Mouse (Mus musculus): Measurements from ENCODE around the gene Tulp3. TPM values are rescaled to one million over a fixed set of nuclear protein-coding genes. Genes with fewer than 3 reads are reported as not detected.

The Tulp3 gene
- total RNA-seq, 2 experiments from 2014 or later = 0.84 to 3.0 TPM

Other genes starting within 250 kb of the Tulp3 start
- gene Tspan9, start 212.3 kb downstream of the Tulp3 start, total RNA-seq (2015; ENCODE audit: low replicate concordance) = not detected in 2 replicates
- 0.39 TPM in 1 of 2 replicates, not detected in the other for gene Tspan9, start 212.3 kb downstream of the Tulp3 start, total RNA-seq (2017; ENCODE audit: low replicate concordance)
- not detected in 2 replicates for gene Tead4, start 55.0 kb downstream of the Tulp3 start, total RNA-seq (2015; ENCODE audit: low replicate concordance)
- gene Tead4, start 55.0 kb downstream of the Tulp3 start, total RNA-seq (2017; ENCODE audit: low replicate concordance) = not detected in 2 replicates
- gene Rhno1, start 7.1 kb upstream of the Tulp3 start, total RNA-seq (2015; ENCODE audit: low replicate concordance) = 141 and 176 TPM in 2 replicates
- 147 and 174 TPM in 2 replicates for gene Rhno1, start 7.1 kb upstream of the Tulp3 start, total RNA-seq (2017; ENCODE audit: low replicate concordance)
- gene Foxm1, start 7.1 kb upstream of the Tulp3 start, total RNA-seq (2015; ENCODE audit: low replicate concordance) = 131 and 194 TPM in 2 replicates
- 90.5 and 96.5 TPM in 2 replicates for gene Foxm1, start 7.1 kb upstream of the Tulp3 start, total RNA-seq (2017; ENCODE audit: low replicate concordance)
- gene Tex52, start 19.6 kb upstream of the Tulp3 start, total RNA-seq (2015; ENCODE audit: low replicate concordance) = not detected in 2 replicates
- gene Tex52, start 19.6 kb upstream of the Tulp3 start, total RNA-seq (2017; ENCODE audit: low replicate concordance) = 1.9 and 6.4 TPM in 2 replicates
- gene Gm44596, start 19.7 kb upstream of the Tulp3 start, total RNA-seq (2015; ENCODE audit: low replicate concordance) = not detected in 2 replicates
- gene Gm44596, start 19.7 kb upstream of the Tulp3 start, total RNA-seq (2017; ENCODE audit: low replicate concordance) = not detected in 2 replicates
- not detected in 2 replicates for gene Nrip2, start 43.4 kb upstream of the Tulp3 start, total RNA-seq (2015; ENCODE audit: low replicate concordance)
- gene Nrip2, start 43.4 kb upstream of the Tulp3 start, total RNA-seq (2017; ENCODE audit: low replicate concordance) = not detected in 2 replicates
- 3.6 and 37.3 TPM in 2 replicates for gene Itfg2, start 69.1 kb upstream of the Tulp3 start, total RNA-seq (2015; ENCODE audit: low replicate concordance)
- 5.9 and 19.5 TPM in 2 replicates for gene Itfg2, start 69.1 kb upstream of the Tulp3 start, total RNA-seq (2017; ENCODE audit: low replicate concordance)
- 18.0 and 23.5 TPM in 2 replicates for gene Fkbp4, start 82.8 kb upstream of the Tulp3 start, total RNA-seq (2015; ENCODE audit: low replicate concordance)
- gene Fkbp4, start 82.8 kb upstream of the Tulp3 start, total RNA-seq (2017; ENCODE audit: low replicate concordance) = 40.8 and 44.4 TPM in 2 replicates
- gene Pzp, start 170.9 kb upstream of the Tulp3 start, total RNA-seq (2015; ENCODE audit: low replicate concordance) = not detected in 2 replicates
- gene Pzp, start 170.9 kb upstream of the Tulp3 start, total RNA-seq (2017; ENCODE audit: low replicate concordance) = not detected in 2 replicates
- not detected in 2 replicates for gene A2ml1, start 225.8 kb upstream of the Tulp3 start, total RNA-seq (2015; ENCODE audit: low replicate concordance)
- not detected in 2 replicates for gene A2ml1, start 225.8 kb upstream of the Tulp3 start, total RNA-seq (2017; ENCODE audit: low replicate concordance)

Data from erythroid progenitor cell, adult 5-6 weeks (primary cell).